Mouse (Mus musculus) liver, postnatal 0 days (tissue): ENCODE measurements around the gene Tcf7l2.

Source experiments
- CTCF ChIP-seq: sonication (generic); IDR thresholded peaks from 2 replicates; pipeline ENCODE4 v1.5.1; 2016; ENCODE audit warnings: antibody characterized with exemption, low read depth
- EP300 ChIP-seq: IDR thresholded peaks from 2 replicates; pipeline ENCODE4 v1.6.1; 2016; ENCODE audit warnings: antibody characterized with exemption, low read depth, mild to moderate bottlenecking

DNA sequence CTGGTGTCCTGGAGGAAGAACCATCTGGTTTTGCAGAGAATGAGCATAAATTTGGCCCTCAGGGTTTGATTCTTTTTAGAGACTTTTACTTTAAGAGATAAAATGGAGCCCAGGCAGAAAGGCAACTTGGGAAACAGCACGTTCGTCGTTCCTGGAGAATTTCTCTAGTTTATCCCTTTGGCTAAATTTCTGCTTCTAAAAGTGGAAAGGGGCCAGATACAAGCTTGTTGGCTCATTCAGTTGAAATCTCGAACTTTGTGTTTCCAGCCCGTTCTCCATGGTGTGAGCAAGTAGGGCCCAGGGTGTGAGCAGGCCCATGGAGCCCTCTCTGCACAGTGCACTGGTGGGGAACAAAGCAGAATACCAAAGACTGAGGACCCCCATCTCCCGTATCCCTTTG is 49.7 kb downstream of the Tcf7l2 start:
- no peak for TF ChIP-seq CTCF
- no peak for TF ChIP-seq EP300
